Mouse (Mus musculus) embryonic facial prominence, embryonic 11.5 days (tissue): ENCODE measurements around the gene Per1. TPM values are rescaled to one million over a fixed set of nuclear protein-coding genes. Genes with fewer than 3 reads are reported as not detected.

Source experiments
- ATAC-seq: fragments of 200-750 bp; cut with Nextera tagmentation; replicated peaks from 2 replicates; pipeline ENCODE4 v1.8.0; 2017; ENCODE audit warnings: low read depth; ENCODE audit not compliant: insufficient number of reproducible peaks, low FRiP score, low TSS enrichment
- DNase-seq: peaks from one replicate; pipeline ENCODE4 v3.0.0-alpha.2; 2015; ENCODE audit warnings: low spot score
- H3K27ac ChIP-seq: fragments of 300-500 bp; sonication (generic); replicated peaks from 2 replicates; pipeline ENCODE4 v1.5.1; 2014; ENCODE audit warnings: mild to moderate bottlenecking, low read depth, low read length, control low read depth
- H3K27me3 ChIP-seq: fragments of 300-500 bp; sonication (generic); 2 replicates; pipeline ENCODE4 v1.6.1; 2014; ENCODE audit warnings: mild to moderate bottlenecking, low read length, moderate library complexity, mixed read lengths; ENCODE audit not compliant: control insufficient read depth, insufficient read depth
- H3K36me3 ChIP-seq: fragments of 300-500 bp; sonication (generic); replicated peaks from 2 replicates; pipeline ENCODE4 v1.6.1; 2014; ENCODE audit warnings: low read depth, mild to moderate bottlenecking, low read length, moderate library complexity, mixed read lengths; ENCODE audit not compliant: control insufficient read depth, insufficient read depth
- H3K4me1 ChIP-seq: fragments of 300-500 bp; sonication (generic); 2 replicates; pipeline ENCODE4 v1.6.1; 2014; ENCODE audit warnings: low read length, mixed read lengths; ENCODE audit not compliant: control insufficient read depth, insufficient read depth
- H3K4me2 ChIP-seq: fragments of 300-500 bp; sonication (generic); 2 replicates; pipeline ENCODE4 v1.6.1; 2014; ENCODE audit warnings: low read depth, mild to moderate bottlenecking, control low read depth, low read length, moderate library complexity
- H3K4me3 ChIP-seq: fragments of 300-500 bp; sonication (generic); 2 replicates; pipeline ENCODE4 v1.5.1; 2014; ENCODE audit warnings: low read depth, low read length, control low read depth
- H3K9ac ChIP-seq: fragments of 300-500 bp; sonication (generic); replicated peaks from 2 replicates; pipeline ENCODE4 v1.6.1; 2014; ENCODE audit warnings: mild to moderate bottlenecking, control low read depth, low read length
- H3K9me3 ChIP-seq: fragments of 300-500 bp; sonication (generic); replicated peaks from 2 replicates; pipeline ENCODE4 v1.6.1; 2016; ENCODE audit warnings: mild to moderate bottlenecking, low read length, inconsistent platforms, mixed read lengths; ENCODE audit not compliant: control insufficient read depth
- WGBS: fragments of 180-500 bp; shearing (Covaris S2); extraction: QIAGEN DNeasy Blood & Tissue Kit; methylation state at CpG from one replicate; pipeline ENCODE4 v1.1.7; 2014; 5-methylcytosine and 5-hydroxymethylcytosine counted together
- polyA plus RNA-seq: library from polyadenylated mRNA; unstranded; fragments of >200 nt; fragmentation: Nextera tagmentation; extraction: Ambion mirVana; gene quantifications from 2 replicates; pipeline ENCODE4 v1.2.1, GENCODE M21; 2014

The Per1 gene
- polyA plus RNA-seq, 1 experiment from 2014 or later = 5.5 TPM

GRCm38 (mm10) chr11:69100639-69101360 lies 5.8 kb downstream of the Per1 start:
- H3K9me3 ChIP-seq = no peaks in the 10 kb centered on the region
- no peak overlapping the region for H3K27ac ChIP-seq
- no peaks in the 10 kb centered on the region for H3K27me3 ChIP-seq
- peak overlapping the region; percentile 39; the same call in 1 of the 2 replicates for H3K9ac ChIP-seq
- no peak overlapping the region for H3K4me3 ChIP-seq
- H3K4me2 ChIP-seq = no peak overlapping the region; the same call in 1 of the 2 replicates
- H3K4me1 ChIP-seq = peaks cover 19% of the 10 kb centered on the region
- peaks cover 9% of the 10 kb centered on the region for H3K36me3 ChIP-seq
- WGBS = 92% methylated on average over 20 of the region's 20 CpGs
- ATAC-seq = no peak
- DNase-seq = no peak

- DNase-seq = no peak
- Histone ChIP-seq H3K27me3 (no peaks in the 10 kb centered on the region), H3K27ac (no peak overlapping the region), H3K9me3 (no peaks in the 10 kb centered on the region), H3K4me1 (peaks cover 16% of the 10 kb centered on the region), H3K9ac (no peak overlapping the region), H3K4me3 (no peak overlapping the region), H3K36me3 (peaks cover 9% of the 10 kb centered on the region), H3K4me2 (no peak overlapping the region)
- ATAC-seq = no peak
- WGBS = 91% methylated on average over 21 of the region's 21 CpGs
Observed at GRCm38 (mm10) chr11:69101604-69102402, 6.8 kb downstream of the Per1 start.

GRCm38 (mm10) chr11:69102403-69102725 lies 7.3 kb downstream of the Per1 start:
- WGBS = 91% methylated on average over 7 of the region's 7 CpGs
- Histone ChIP-seq H3K9ac (no peak overlapping the region), H3K4me2 (no peak overlapping the region), H3K4me1 (peaks cover 16% of the 10 kb centered on the region), H3K27ac (no peak overlapping the region), H3K4me3 (no peak overlapping the region), H3K9me3 (no peaks in the 10 kb centered on the region), H3K27me3 (no peaks in the 10 kb centered on the region), H3K36me3 (peaks cover 10% of the 10 kb centered on the region)
- ATAC-seq (no peak), DNase-seq (no peak)

- Histone ChIP-seq H3K9ac (no peak overlapping the region), H3K27ac (no peak overlapping the region), H3K4me2 (no peak overlapping the region), H3K4me3 (no peak overlapping the region), H3K27me3 (no peaks in the 10 kb centered on the region), H3K9me3 (no peaks in the 10 kb centered on the region), H3K36me3 (peaks cover 17% of the 10 kb centered on the region), H3K4me1 (peaks cover 10% of the 10 kb centered on the region)
- ATAC-seq = no peak
- WGBS = 96% methylated on average over 14 of the region's 14 CpGs
- no peak for DNase-seq
Observed at GRCm38 (mm10) chr11:69103121-69103520, 8.1 kb downstream of the Per1 start.

- Histone ChIP-seq H3K9ac (no peak overlapping the region), H3K4me2 (no peak overlapping the region), H3K4me3 (no peak overlapping the region), H3K4me1 (peaks cover 5% of the 10 kb centered on the region; the same call in 1 of the 2 replicates), H3K36me3 (peaks cover 17% of the 10 kb centered on the region), H3K9me3 (no peaks in the 10 kb centered on the region), H3K27me3 (no peaks in the 10 kb centered on the region), H3K27ac (no peak overlapping the region)
- DNase-seq (no peak), ATAC-seq (no peak)
- 94% methylated on average over 15 of the region's 15 CpGs for WGBS
Observed at GRCm38 (mm10) chr11:69103531-69104435, 8.8 kb downstream of the Per1 start.

- Histone ChIP-seq H3K27me3 (no peaks in the 10 kb centered on the region), H3K4me2 (no peak overlapping the region), H3K4me1 (peaks cover 5% of the 10 kb centered on the region; the same call in 1 of the 2 replicates), H3K9ac (no peak overlapping the region), H3K9me3 (no peaks in the 10 kb centered on the region), H3K4me3 (no peak overlapping the region), H3K36me3 (peaks cover 19% of the 10 kb centered on the region), H3K27ac (no peak overlapping the region)
- no peak for DNase-seq
- 93% methylated on average over 14 of the region's 14 CpGs for WGBS
- no peak for ATAC-seq
Observed at GRCm38 (mm10) chr11:69104487-69104886, 9.5 kb downstream of the Per1 start.

- Histone ChIP-seq H3K4me2 (no peak overlapping the region), H3K4me1 (peaks cover 2% of the 10 kb centered on the region; the same call in 1 of the 2 replicates), H3K27me3 (no peaks in the 10 kb centered on the region), H3K36me3 (peaks cover 19% of the 10 kb centered on the region), H3K27ac (no peak overlapping the region), H3K9me3 (no peaks in the 10 kb centered on the region), H3K9ac (no peak overlapping the region), H3K4me3 (no peak overlapping the region)
- DNase-seq (no peak), ATAC-seq (no peak)
- 89% methylated on average over 6 of the region's 6 CpGs for WGBS
Observed at GRCm38 (mm10) chr11:69105227-69105626, 10.2 kb downstream of the Per1 start.
